Mouse (Mus musculus): ENCODE measurements around the gene Defa21. TPM values are rescaled to one million over a fixed set of nuclear protein-coding genes. Genes with fewer than 3 reads are reported as not detected.
A peak's percentile ranks its signal among the peaks of the same experiment; 100 is the strongest.
"Not testable (repeated sequence)": the region's sequence is repeated elsewhere in the genome, so short reads cannot be mapped to it uniquely, and the experiment has no call there.

Gene Defa21
- polyA plus RNA-seq (2014; fragmentation: Nextera tagmentation; extraction: Ambion mirVana), result not detected in 2 replicates

- H3K4me2 ChIP-seq (ENCODE audit: low read depth, low read length); H3K9me3 ChIP-seq (ENCODE audit: control insufficient read depth, low read length); H3K9ac ChIP-seq (ENCODE audit: low read depth, low read length); H3K27me3 ChIP-seq (replicated peaks; ENCODE audit: control insufficient read depth, insufficient read depth, low read length); DNase-seq (ENCODE audit: low spot score); ATAC-seq (ENCODE audit: low read depth); H3K4me1 ChIP-seq (ENCODE audit: control insufficient read depth, insufficient read depth, low read length); H3K27ac ChIP-seq (replicated peaks; ENCODE audit: low read depth, low read length); H3K4me3 ChIP-seq (ENCODE audit: low read depth, low read length); H3K36me3 ChIP-seq (ENCODE audit: control insufficient read depth, insufficient read depth, low read length): not testable (repeated sequence)
- no CpG with 5 or more reads among the region's 1 CpGs for WGBS
Measured at GRCm38 (mm10) chr8:21025245-21025644, at the start of gene Defa21. Defa21 (plus strand) TSS chr8:21025545.

DNA sequence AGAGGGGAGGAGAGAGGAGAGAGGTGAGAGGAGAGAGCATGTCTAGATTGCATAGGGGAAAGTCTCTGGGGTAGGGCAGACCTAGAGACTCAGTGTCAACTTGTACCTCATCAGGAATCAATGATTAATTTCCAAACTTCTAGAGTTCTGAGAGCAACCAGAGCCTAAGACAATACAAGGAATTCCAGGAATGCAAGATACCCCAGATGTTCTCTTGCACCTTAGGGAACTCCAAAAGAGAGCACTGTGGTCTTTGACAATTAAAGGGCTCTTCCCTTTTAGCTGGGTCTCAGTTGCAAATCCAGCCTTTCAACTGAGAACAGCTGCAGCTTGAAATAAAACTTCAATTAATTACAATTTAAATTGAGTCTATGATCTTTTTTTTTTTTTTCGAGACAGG is 45.5 kb upstream of the Defa21 start:
- Histone ChIP-seq H3K4me1 (ENCODE audit: control insufficient read depth, insufficient read depth, low read length) (no peaks in the 10 kb centered on the region), H3K27ac (replicated peaks; ENCODE audit: low read depth, low read length) (no peak overlapping the region), H3K9ac (ENCODE audit: low read depth, low read length) (no peak overlapping the region), H3K4me2 (ENCODE audit: low read depth, low read length) (no peak overlapping the region), H3K27me3 (replicated peaks; ENCODE audit: control insufficient read depth, insufficient read depth, low read length) (no peaks in the 10 kb centered on the region), H3K4me3 (ENCODE audit: low read depth, low read length) (no peak overlapping the region), H3K9me3 (ENCODE audit: control insufficient read depth, low read length) (no peaks in the 10 kb centered on the region), H3K36me3 (ENCODE audit: control insufficient read depth, insufficient read depth, low read length) (no peaks in the 10 kb centered on the region)
- ATAC-seq (ENCODE audit: low read depth), result no peak
- WGBS, result 33% methylated on average over 1 of the region's 1 CpGs
- DNase-seq (ENCODE audit: low spot score), result no peak

- not testable (repeated sequence) for H3K36me3 ChIP-seq (ENCODE audit: control insufficient read depth, insufficient read depth, low read length); H3K9ac ChIP-seq (ENCODE audit: low read depth, low read length); DNase-seq (ENCODE audit: low spot score); H3K9me3 ChIP-seq (ENCODE audit: control insufficient read depth, low read length); ATAC-seq (ENCODE audit: low read depth); H3K27me3 ChIP-seq (replicated peaks; ENCODE audit: control insufficient read depth, insufficient read depth, low read length); H3K4me2 ChIP-seq (ENCODE audit: low read depth, low read length); H3K27ac ChIP-seq (replicated peaks; ENCODE audit: low read depth, low read length); H3K4me3 ChIP-seq (ENCODE audit: low read depth, low read length); H3K4me1 ChIP-seq (ENCODE audit: control insufficient read depth, insufficient read depth, low read length)
Measured at GRCm38 (mm10) chr8:20994042-20994441, 31.3 kb upstream of the Defa21 start.

- Histone ChIP-seq H3K4me2 (ENCODE audit: low read depth, low read length) (no peak overlapping the region), H3K9me3 (ENCODE audit: control insufficient read depth, low read length) (no peaks in the 10 kb centered on the region), H3K9ac (ENCODE audit: low read depth, low read length) (no peak overlapping the region), H3K36me3 (ENCODE audit: control insufficient read depth, insufficient read depth, low read length) (no peaks in the 10 kb centered on the region), H3K27me3 (replicated peaks; ENCODE audit: control insufficient read depth, insufficient read depth, low read length) (no peaks in the 10 kb centered on the region), H3K4me1 (ENCODE audit: control insufficient read depth, insufficient read depth, low read length) (no peaks in the 10 kb centered on the region), H3K27ac (replicated peaks; ENCODE audit: low read depth, low read length) (no peak overlapping the region), H3K4me3 (ENCODE audit: low read depth, low read length) (no peak overlapping the region)
- no peak for DNase-seq (ENCODE audit: low spot score)
- 70% methylated on average over 2 of the region's 2 CpGs for WGBS
- no peak for ATAC-seq (ENCODE audit: low read depth)
Measured at GRCm38 (mm10) chr8:20996776-20997175, 28.6 kb upstream of the Defa21 start.

DNA sequence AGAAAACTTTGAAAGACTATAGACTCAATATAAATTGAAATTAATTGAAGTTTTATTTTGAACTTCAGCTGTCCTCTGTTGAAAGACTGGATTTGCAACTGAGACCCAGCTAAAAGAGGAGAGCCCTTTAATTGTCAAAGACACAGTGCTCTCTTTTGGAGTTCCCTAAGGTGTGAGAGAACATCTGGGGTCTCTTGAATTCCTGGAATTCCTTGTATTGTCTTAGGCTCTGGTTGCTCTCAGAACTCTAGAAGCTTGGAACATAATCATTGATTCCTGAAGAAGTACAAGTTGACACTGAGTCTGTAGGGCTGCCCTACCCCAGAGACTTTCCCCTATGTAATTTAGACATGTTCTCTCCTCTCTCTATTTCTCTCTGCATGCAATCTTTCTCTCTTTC is 28.1 kb upstream of the Defa21 start:
- H3K4me1 ChIP-seq (ENCODE audit: control insufficient read depth, insufficient read depth, low read length), result no peaks in the 10 kb centered on the region
- no peaks in the 10 kb centered on the region for H3K27me3 ChIP-seq (replicated peaks; ENCODE audit: control insufficient read depth, insufficient read depth, low read length)
- H3K9me3 ChIP-seq (ENCODE audit: control insufficient read depth, low read length), result no peaks in the 10 kb centered on the region
- ATAC-seq (ENCODE audit: low read depth) (no peak), DNase-seq (ENCODE audit: low spot score) (no peak)
- H3K4me3 ChIP-seq (ENCODE audit: low read depth, low read length), result no peak overlapping the region
- no peaks in the 10 kb centered on the region for H3K36me3 ChIP-seq (ENCODE audit: control insufficient read depth, insufficient read depth, low read length)
- H3K27ac ChIP-seq (replicated peaks; ENCODE audit: low read depth, low read length), result no peak overlapping the region
- H3K4me2 ChIP-seq (ENCODE audit: low read depth, low read length), result no peak overlapping the region
- H3K9ac ChIP-seq (ENCODE audit: low read depth, low read length), result no peak overlapping the region

GRCm38 (mm10) chr8:21001171-21001570 is 24.2 kb upstream of the Defa21 start:
- ATAC-seq (ENCODE audit: low read depth), result no peak
- H3K36me3 ChIP-seq (ENCODE audit: control insufficient read depth, insufficient read depth, low read length), result no peaks in the 10 kb centered on the region
- peak; percentile 17 for DNase-seq (ENCODE audit: low spot score)
- H3K27ac ChIP-seq (replicated peaks; ENCODE audit: low read depth, low read length), result no peak overlapping the region
- H3K4me3 ChIP-seq (ENCODE audit: low read depth, low read length), result no peak overlapping the region
- no peak overlapping the region for H3K4me2 ChIP-seq (ENCODE audit: low read depth, low read length)
- WGBS, result 47% methylated on average over 8 of the region's 8 CpGs
- H3K4me1 ChIP-seq (ENCODE audit: control insufficient read depth, insufficient read depth, low read length), result no peaks in the 10 kb centered on the region
- H3K9me3 ChIP-seq (ENCODE audit: control insufficient read depth, low read length), result 0 out of 2 replicates have a peak, but pooled peaks cover under 1% of the 10 kb centered on the region
- H3K27me3 ChIP-seq (replicated peaks; ENCODE audit: control insufficient read depth, insufficient read depth, low read length), result no peaks in the 10 kb centered on the region
- H3K9ac ChIP-seq (ENCODE audit: low read depth, low read length), result no peak overlapping the region

- WGBS, result 16% methylated on average over 1 of the region's 1 CpGs
- H3K9ac ChIP-seq (ENCODE audit: low read depth, low read length), result no peak overlapping the region
- no peaks in the 10 kb centered on the region for H3K27me3 ChIP-seq (replicated peaks; ENCODE audit: control insufficient read depth, insufficient read depth, low read length)
- no peak for ATAC-seq (ENCODE audit: low read depth)
- H3K4me3 ChIP-seq (ENCODE audit: low read depth, low read length), result no peak overlapping the region
- DNase-seq (ENCODE audit: low spot score), result no peak
- 0 out of 2 replicates have a peak, but pooled peaks cover 4% of the 10 kb centered on the region for H3K9me3 ChIP-seq (ENCODE audit: control insufficient read depth, low read length)
- no peaks in the 10 kb centered on the region for H3K4me1 ChIP-seq (ENCODE audit: control insufficient read depth, insufficient read depth, low read length)
- no peak overlapping the region for H3K27ac ChIP-seq (replicated peaks; ENCODE audit: low read depth, low read length)
- H3K4me2 ChIP-seq (ENCODE audit: low read depth, low read length), result no peak overlapping the region
- no peaks in the 10 kb centered on the region for H3K36me3 ChIP-seq (ENCODE audit: control insufficient read depth, insufficient read depth, low read length)
Measured at GRCm38 (mm10) chr8:21006801-21007200, 18.5 kb upstream of the Defa21 start.

DNA sequence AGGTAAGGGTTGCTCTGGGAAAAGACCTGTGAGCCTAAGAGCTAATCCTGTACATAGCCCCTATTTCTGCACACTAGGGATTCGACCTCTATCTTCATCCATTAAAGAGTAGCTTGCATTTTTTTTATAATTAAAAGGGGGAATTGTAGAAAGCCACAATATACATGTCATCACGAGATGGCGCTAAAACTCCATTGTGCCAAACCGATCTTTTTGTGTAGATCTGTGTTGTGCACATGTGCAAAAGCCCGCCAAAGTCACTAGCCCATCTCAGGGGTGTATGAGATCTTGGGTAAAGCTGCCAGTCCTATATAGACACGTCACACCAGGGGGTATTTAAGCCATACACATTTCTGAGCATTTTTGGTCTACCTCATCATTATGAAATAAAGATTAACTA is 16.8 kb upstream of the Defa21 start:
- H3K4me1 ChIP-seq (ENCODE audit: control insufficient read depth, insufficient read depth, low read length); H3K4me2 ChIP-seq (ENCODE audit: low read depth, low read length); H3K36me3 ChIP-seq (ENCODE audit: control insufficient read depth, insufficient read depth, low read length); H3K27ac ChIP-seq (replicated peaks; ENCODE audit: low read depth, low read length); H3K9ac ChIP-seq (ENCODE audit: low read depth, low read length); H3K27me3 ChIP-seq (replicated peaks; ENCODE audit: control insufficient read depth, insufficient read depth, low read length); H3K9me3 ChIP-seq (ENCODE audit: control insufficient read depth, low read length); DNase-seq (ENCODE audit: low spot score); H3K4me3 ChIP-seq (ENCODE audit: low read depth, low read length); ATAC-seq (ENCODE audit: low read depth): not testable (repeated sequence)
- 45% methylated on average over 6 of the region's 6 CpGs for WGBS

DNA sequence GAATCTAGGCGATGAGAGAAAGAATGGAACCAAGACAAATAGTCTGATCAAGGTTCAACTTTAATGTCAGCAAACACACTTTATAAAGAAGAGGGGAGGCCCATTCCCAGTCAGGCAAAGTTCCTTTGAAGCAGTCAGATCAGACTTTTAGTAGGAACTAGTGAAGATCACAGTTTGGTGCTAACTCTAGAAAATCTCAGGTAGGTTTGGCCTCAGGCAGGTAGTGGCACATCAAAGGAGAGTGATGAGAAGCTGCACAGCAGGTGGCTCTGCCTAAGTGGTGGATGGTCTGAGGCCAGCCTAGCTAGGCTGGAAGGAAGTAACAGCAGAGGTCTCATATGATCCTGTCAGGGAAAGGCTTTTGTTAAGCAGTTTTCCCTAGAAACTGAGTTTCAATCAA is 14.8 kb upstream of the Defa21 start:
- H3K4me3 ChIP-seq (ENCODE audit: low read depth, low read length); H3K36me3 ChIP-seq (ENCODE audit: control insufficient read depth, insufficient read depth, low read length); H3K9ac ChIP-seq (ENCODE audit: low read depth, low read length); ATAC-seq (ENCODE audit: low read depth); H3K4me2 ChIP-seq (ENCODE audit: low read depth, low read length); H3K27ac ChIP-seq (replicated peaks; ENCODE audit: low read depth, low read length); H3K4me1 ChIP-seq (ENCODE audit: control insufficient read depth, insufficient read depth, low read length); H3K27me3 ChIP-seq (replicated peaks; ENCODE audit: control insufficient read depth, insufficient read depth, low read length); H3K9me3 ChIP-seq (ENCODE audit: control insufficient read depth, low read length); DNase-seq (ENCODE audit: low spot score): not testable (repeated sequence)
- 79% methylated on average over 1 of the region's 1 CpGs for WGBS

All from embryonic facial prominence, embryonic 14.5 days (tissue).